Comparison of ENCODE assay signal across 8 mouse cellular contexts in the genomic region with DNA sequence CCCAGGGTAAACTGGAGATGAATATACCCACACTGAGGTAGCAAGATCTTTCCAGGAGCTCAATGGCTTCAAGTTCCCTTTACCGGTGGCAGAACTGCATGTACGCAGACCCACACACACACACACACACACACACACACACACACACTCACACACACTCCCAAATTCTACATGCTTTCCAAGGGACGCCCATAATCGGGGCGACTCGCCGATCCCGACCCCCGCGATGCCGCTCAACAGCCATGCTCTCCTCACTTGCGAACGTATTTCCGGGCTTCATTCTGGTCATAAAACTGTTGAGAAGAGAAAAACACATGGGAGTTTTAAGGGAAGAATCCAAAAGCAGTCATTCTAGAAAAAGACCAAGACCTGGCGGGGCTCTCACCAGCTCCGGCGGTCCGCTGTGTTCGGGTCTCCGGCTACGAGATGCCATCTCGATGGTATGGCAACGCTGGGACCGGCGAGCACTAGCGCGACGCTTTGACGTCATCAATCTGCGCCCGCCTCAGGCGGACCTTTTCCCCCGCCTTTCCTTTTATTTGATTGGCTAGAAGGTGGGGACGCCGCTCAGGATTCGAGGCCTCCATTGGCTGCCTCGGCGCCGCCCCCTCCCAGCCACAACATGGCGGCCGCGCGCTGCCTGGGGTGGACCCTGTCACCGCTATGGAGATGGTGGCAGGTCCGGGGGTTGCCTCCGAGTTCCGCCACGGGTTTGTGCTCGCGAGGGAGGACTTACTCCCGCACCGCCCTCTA. TPM values are rescaled to one million over a fixed set of nuclear protein-coding genes. Genes with fewer than 3 reads are reported as not detected.
DNase-seq lines count a peak whose midpoint lies in the region; ATAC-seq lines count a peak whose summit lies in the region.

Gene Dnajc30 (plus strand): TSS at position 574 of the 753 bp plus-strand sequence.

- WGBS in hindbrain, embryonic 16.5 days = under 1% methylated on average over 51 of the region's 52 CpGs
- WGBS in macrophage (ENCODE audit: missing documents) = under 1% methylated on average over 52 of the region's 52 CpGs

- H3K27ac ChIP-seq in hindbrain, embryonic 16.5 days (ENCODE audit: low read depth, low read length) = peak within 1 kb of the TSS; percentile 80
- no peak within 1 kb of the TSS for H3K27ac ChIP-seq in macrophage

- peak within 1 kb of the TSS; percentile 88 for H3K9ac ChIP-seq in hindbrain, embryonic 16.5 days (ENCODE audit: low read depth, low read length)

- ATAC-seq in hindbrain, embryonic 16.5 days = peak; percentile 96

- H3K4me2 ChIP-seq in hindbrain, embryonic 16.5 days (ENCODE audit: low read length) = peak within 1 kb of the TSS; percentile 79

- no peaks in the 10 kb centered on the region for H3K27me3 ChIP-seq in hindbrain, embryonic 16.5 days (replicated peaks; ENCODE audit: control insufficient read depth, insufficient read depth, low read length)

- H3K36me3 ChIP-seq in hindbrain, embryonic 16.5 days (ENCODE audit: control insufficient read depth, insufficient read depth, low read length) = peaks cover 21% of the 10 kb centered on the region
- peaks cover 17% of the 10 kb centered on the region; the same call in 1 of the 2 replicates for H3K36me3 ChIP-seq in macrophage (ENCODE audit: inconsistent target)

- peak; percentile 86 for DNase-seq in WW6 (ENCODE audit: low read depth, low spot score)
- peak; percentile 98 to 99 for DNase-seq in cerebellum, postnatal 4 days (ENCODE audit: low spot score in 2 of 2)
- peak; percentile 96 for DNase-seq in gastrocnemius, adult 18-20 months (ENCODE audit: low spot score)
- peak; percentile 98 for DNase-seq in left cerebral cortex, adult 18-20 months (ENCODE audit: low spot score in 2 of 2)
- peak; percentile 98 for DNase-seq in right cerebral cortex, adult 18-20 months
- peak; percentile 96 for DNase-seq in urinary bladder, postnatal 10 days (ENCODE audit: low spot score)

- H3K79me2 ChIP-seq in macrophage (ENCODE audit: inconsistent target) = peaks cover 23% of the 10 kb centered on the region; the same call in 1 of the 2 replicates

- peaks cover 18% of the 10 kb centered on the region for H3K4me1 ChIP-seq in hindbrain, embryonic 16.5 days (ENCODE audit: control insufficient read depth, insufficient read depth, low read depth, low read length)

- H3K4me3 ChIP-seq in hindbrain, embryonic 16.5 days (ENCODE audit: low read length) = peak within 1 kb of the TSS; percentile 93
- H3K4me3 ChIP-seq in macrophage (ENCODE audit: inconsistent target) = peak within 1 kb of the TSS; percentile 92

- H3K9me3 ChIP-seq in hindbrain, embryonic 16.5 days (ENCODE audit: control insufficient read depth, low read length) = no peaks in the 10 kb centered on the region

RNA-seq across cellular contexts. Expression of gene Dnajc30, which starts in this region (rescaled TPM):
- total RNA-seq in gastrocnemius, adult 18-20 months (2021) = 10 to 100 TPM; 26.7 to 28.1 TPM
- polyA plus RNA-seq in hindbrain, embryonic 16.5 days (2015; fragmentation: Nextera tagmentation; extraction: Ambion mirVana) = 44.0 and 45.3 TPM in 2 replicates
- total RNA-seq in left cerebral cortex, adult 18-20 months (2021) = 10 to 100 TPM; 40.6 to 44.5 TPM
- total RNA-seq in macrophage (2018; cell fraction: chromatin; rRNA removed) = 10 to 100 TPM in 2 of 26 experiments, 1 to 10 TPM in 23, under 1 TPM in 1; 0.81 to 13.1 (median 5.2) TPM
- 10 to 100 TPM; 13.1 to 22.5 (median 18.9) TPM for total RNA-seq in macrophage (2018; cell fraction: cytosol; rRNA removed)
- total RNA-seq in macrophage (2018; cell fraction: nucleus; rRNA removed) = 10 to 100 TPM in 9 of 26 experiments, 1 to 10 TPM in 17; 1.9 to 16.2 (median 7.1) TPM
- polyA plus RNA-seq in macrophage (2018) = 15.8 to 18.7 TPM (median 18.1 TPM) in 3 replicates
